Mouse (Mus musculus): ENCODE measurements around the gene Anxa6. TPM values are rescaled to one million over a fixed set of nuclear protein-coding genes. Genes with fewer than 3 reads are reported as not detected.

Gene Anxa6
- polyA plus RNA-seq, 1 experiment from 2014 or later = 45.3 TPM

- Histone ChIP-seq H3K9ac (no peak overlapping the region), H3K4me1 (replicated peaks) (peaks cover 19% of the 10 kb centered on the region), H3K4me2 (no peak overlapping the region), H3K4me3 (replicated peaks) (no peak overlapping the region), H3K27ac (no peak overlapping the region), H3K36me3 (peaks cover 13% of the 10 kb centered on the region), H3K9me3 (replicated peaks) (no peaks in the 10 kb centered on the region), H3K27me3 (no peaks in the 10 kb centered on the region)
- DNase-seq (no peak), ATAC-seq (ENCODE audit: low read depth) (no peak)
- 46% methylated on average over 2 of the region's 2 CpGs for WGBS (ENCODE audit: insufficient replicate concordance)
These were observed 57.5 kb downstream of the Anxa6 start for GRCm38 (mm10) chr11:54975756-54976155.

GRCm38 (mm10) chr11:54975340-54975739, 57.9 kb downstream of the Anxa6 start:
- 47% methylated on average over 5 of the region's 5 CpGs for WGBS (ENCODE audit: insufficient replicate concordance)
- no peak for ATAC-seq (ENCODE audit: low read depth)

GRCm38 (mm10) chr11:54974639-54975038, 58.6 kb downstream of the Anxa6 start:
- ATAC-seq (ENCODE audit: low read depth) (no peak), DNase-seq (no peak)
- H3K9ac ChIP-seq = no peak overlapping the region
- H3K27me3 ChIP-seq = no peaks in the 10 kb centered on the region
- H3K4me2 ChIP-seq = no peak overlapping the region
- H3K4me1 ChIP-seq (replicated peaks) = peaks cover 24% of the 10 kb centered on the region
- no peak overlapping the region for H3K4me3 ChIP-seq (replicated peaks)
- WGBS (ENCODE audit: insufficient replicate concordance) = 67% methylated on average over 4 of the region's 4 CpGs
- H3K27ac ChIP-seq = no peak overlapping the region
- peaks cover 11% of the 10 kb centered on the region; the same call in 1 of the 2 replicates for H3K36me3 ChIP-seq
- H3K9me3 ChIP-seq (replicated peaks) = no peaks in the 10 kb centered on the region

More at GRCm38 (mm10) chr11:54975340-54975739, 57.9 kb downstream of the Anxa6 start:
- H3K4me2 ChIP-seq = no peak overlapping the region
- DNase-seq = no peak
- peaks cover 11% of the 10 kb centered on the region; the same call in 1 of the 2 replicates for H3K36me3 ChIP-seq
- no peak overlapping the region for H3K9ac ChIP-seq
- H3K9me3 ChIP-seq (replicated peaks) = no peaks in the 10 kb centered on the region
- H3K4me1 ChIP-seq (replicated peaks) = peaks cover 23% of the 10 kb centered on the region
- H3K27me3 ChIP-seq = no peaks in the 10 kb centered on the region
- H3K4me3 ChIP-seq (replicated peaks) = no peak overlapping the region
- H3K27ac ChIP-seq = no peak overlapping the region

- peak; percentile 54 for ATAC-seq (ENCODE audit: low read depth)
- no peak overlapping the region for H3K4me3 ChIP-seq (replicated peaks)
- no peak overlapping the region for H3K4me2 ChIP-seq
- H3K27me3 ChIP-seq = no peaks in the 10 kb centered on the region
- DNase-seq = no peak
- H3K9ac ChIP-seq = no peak overlapping the region
- H3K4me1 ChIP-seq (replicated peaks) = peaks cover 24% of the 10 kb centered on the region
- H3K9me3 ChIP-seq (replicated peaks) = no peaks in the 10 kb centered on the region
- H3K36me3 ChIP-seq = peaks cover 4% of the 10 kb centered on the region; the same call in 1 of the 2 replicates
- 29% methylated on average over 8 of the region's 8 CpGs for WGBS (ENCODE audit: insufficient replicate concordance)
- H3K27ac ChIP-seq = no peak overlapping the region; the same call in 1 of the 2 replicates
These were observed 59.6 kb downstream of the Anxa6 start for GRCm38 (mm10) chr11:54973481-54974212.

GRCm38 (mm10) chr11:54972789-54973188, 60.5 kb downstream of the Anxa6 start:
- ATAC-seq (ENCODE audit: low read depth) (no peak), DNase-seq (no peak)
- 53% methylated on average over 6 of the region's 6 CpGs for WGBS (ENCODE audit: insufficient replicate concordance)
- no peak overlapping the region for H3K27ac ChIP-seq
- no peak overlapping the region for H3K9ac ChIP-seq
- H3K9me3 ChIP-seq (replicated peaks) = no peaks in the 10 kb centered on the region
- no peak overlapping the region for H3K4me3 ChIP-seq (replicated peaks)
- no peaks in the 10 kb centered on the region for H3K36me3 ChIP-seq
- H3K27me3 ChIP-seq = no peaks in the 10 kb centered on the region
- H3K4me2 ChIP-seq = no peak overlapping the region
- H3K4me1 ChIP-seq (replicated peaks) = peaks cover 24% of the 10 kb centered on the region

GRCm38 (mm10) chr11:54972049-54972723, 61.1 kb downstream of the Anxa6 start:
- H3K4me3 ChIP-seq (replicated peaks) = no peak overlapping the region
- WGBS (ENCODE audit: insufficient replicate concordance) = 36% methylated on average over 4 of the region's 4 CpGs
- H3K4me1 ChIP-seq (replicated peaks) = peaks cover 24% of the 10 kb centered on the region
- H3K9ac ChIP-seq = no peak overlapping the region
- H3K4me2 ChIP-seq = no peak overlapping the region
- H3K27me3 ChIP-seq = no peaks in the 10 kb centered on the region
- no peaks in the 10 kb centered on the region for H3K9me3 ChIP-seq (replicated peaks)
- H3K36me3 ChIP-seq = no peaks in the 10 kb centered on the region
- DNase-seq = no peak
- H3K27ac ChIP-seq = no peak overlapping the region
- ATAC-seq (ENCODE audit: low read depth) = no peak

- Histone ChIP-seq H3K27ac (no peak overlapping the region), H3K27me3 (no peaks in the 10 kb centered on the region), H3K4me2 (no peak overlapping the region), H3K9ac (no peak overlapping the region), H3K9me3 (replicated peaks) (no peaks in the 10 kb centered on the region), H3K4me3 (replicated peaks) (no peak overlapping the region), H3K36me3 (no peaks in the 10 kb centered on the region), H3K4me1 (replicated peaks) (peaks cover 24% of the 10 kb centered on the region)
- WGBS (ENCODE audit: insufficient replicate concordance) = 54% methylated on average over 8 of the region's 8 CpGs
- ATAC-seq (ENCODE audit: low read depth) (no peak), DNase-seq (no peak)
These were observed 61.7 kb downstream of the Anxa6 start for GRCm38 (mm10) chr11:54971365-54972048.

GRCm38 (mm10) chr11:54965234-54965633, 68.0 kb downstream of the Anxa6 start:
- Histone ChIP-seq H3K9ac (no peak overlapping the region), H3K36me3 (no peaks in the 10 kb centered on the region), H3K4me1 (replicated peaks) (peaks cover 21% of the 10 kb centered on the region), H3K27me3 (no peaks in the 10 kb centered on the region), H3K9me3 (replicated peaks) (no peaks in the 10 kb centered on the region), H3K4me2 (no peak overlapping the region), H3K4me3 (replicated peaks) (no peak overlapping the region), H3K27ac (no peak overlapping the region)
- 40% methylated on average over 6 of the region's 6 CpGs for WGBS (ENCODE audit: insufficient replicate concordance)
- ATAC-seq (ENCODE audit: low read depth) = no peak
- DNase-seq = no peak

- H3K36me3 ChIP-seq = no peaks in the 10 kb centered on the region
- no peak within 1 kb of the TSS for H3K4me2 ChIP-seq
- no peak within 1 kb of the TSS for H3K4me3 ChIP-seq (replicated peaks)
- no peak within 1 kb of the TSS for H3K9ac ChIP-seq
- no peaks in the 10 kb centered on the region for H3K9me3 ChIP-seq (replicated peaks)
- DNase-seq (no peak), ATAC-seq (ENCODE audit: low read depth) (no peak)
- H3K27me3 ChIP-seq = no peaks in the 10 kb centered on the region
- H3K4me1 ChIP-seq (replicated peaks) = peaks cover 34% of the 10 kb centered on the region
- H3K27ac ChIP-seq = no peak within 1 kb of the TSS
- 40% methylated on average over 6 of the region's 6 CpGs for WGBS (ENCODE audit: insufficient replicate concordance)
These were observed 70.4 kb downstream of the Anxa6 start, which contains the start of gene Tnip1 for GRCm38 (mm10) chr11:54962810-54963209. TSS of gene Tnip1 (minus strand) at chr11:54962917.

- no peak overlapping the region for H3K4me3 ChIP-seq (replicated peaks)
- DNase-seq (no peak), ATAC-seq (ENCODE audit: low read depth) (no peak)
- no peaks in the 10 kb centered on the region for H3K9me3 ChIP-seq (replicated peaks)
- H3K27me3 ChIP-seq = no peaks in the 10 kb centered on the region
- no peak overlapping the region for H3K4me2 ChIP-seq
- no peak overlapping the region for H3K9ac ChIP-seq
- no peaks in the 10 kb centered on the region for H3K36me3 ChIP-seq
- WGBS (ENCODE audit: insufficient replicate concordance) = 44% methylated on average over 3 of the region's 3 CpGs
- peaks cover 43% of the 10 kb centered on the region for H3K4me1 ChIP-seq (replicated peaks)
- no peak overlapping the region for H3K27ac ChIP-seq
These were observed 71.3 kb downstream of the Anxa6 start for GRCm38 (mm10) chr11:54961921-54962320.

GRCm38 (mm10) chr11:54961164-54961850, 71.9 kb downstream of the Anxa6 start:
- Histone ChIP-seq H3K9ac (no peak overlapping the region), H3K36me3 (no peaks in the 10 kb centered on the region), H3K4me1 (replicated peaks) (peaks cover 49% of the 10 kb centered on the region), H3K27me3 (no peaks in the 10 kb centered on the region), H3K4me3 (replicated peaks) (no peak overlapping the region), H3K9me3 (replicated peaks) (no peaks in the 10 kb centered on the region), H3K27ac (no peak overlapping the region), H3K4me2 (no peak overlapping the region)
- ATAC-seq (ENCODE audit: low read depth) (no peak), DNase-seq (no peak)
- WGBS (ENCODE audit: insufficient replicate concordance) = 60% methylated on average over 6 of the region's 6 CpGs
